Mouse (Mus musculus): ENCODE results near the gene Ctps2. TPM values are rescaled to one million over a fixed set of nuclear protein-coding genes. Genes with fewer than 3 reads are reported as not detected.
"Not testable (repeated sequence)": the region's sequence is repeated elsewhere in the genome, so short reads cannot be mapped to it uniquely, and the experiment has no call there.

Ctps2 gene
- 57.5 and 69.2 TPM in 2 replicates for polyA plus RNA-seq (2014; fragmentation: Nextera tagmentation; extraction: Ambion mirVana)

DNA sequence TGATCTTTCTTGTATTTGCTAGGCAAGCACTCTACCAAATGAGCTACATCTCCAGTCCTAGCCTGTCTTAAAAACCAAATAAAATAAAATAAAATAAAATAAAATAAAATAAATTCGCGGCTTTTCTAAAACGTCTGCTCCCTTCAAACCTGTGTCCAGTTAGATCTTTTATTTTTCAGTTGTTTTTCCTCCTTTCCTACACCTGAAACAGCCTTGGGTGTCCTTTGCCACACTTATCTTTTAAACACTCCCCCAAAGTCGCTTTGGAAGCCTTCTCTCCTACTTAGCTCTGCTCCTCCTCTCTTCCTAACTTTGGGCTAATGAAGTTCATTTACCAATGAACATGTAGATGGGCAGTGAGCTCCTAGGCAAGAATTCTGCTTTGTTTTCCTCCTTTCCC, at the start of gene Ctps2:
Gene Ctps2 (plus strand): TSS at position 301 of the 400 bp plus-strand sequence.
- Histone ChIP-seq H3K9ac (ENCODE audit: low read depth, low read length) (peak within 1 kb of the TSS; percentile 74), H3K36me3 (ENCODE audit: control insufficient read depth, insufficient read depth, low read length) (no peaks in the 10 kb centered on the region), H3K27ac (ENCODE audit: low read depth, low read length) (peak within 1 kb of the TSS; percentile 59), H3K27me3 (ENCODE audit: control insufficient read depth, insufficient read depth, low read length) (no peaks in the 10 kb centered on the region), H3K4me1 (ENCODE audit: control insufficient read depth, insufficient read depth, low read length) (no peaks in the 10 kb centered on the region), H3K4me3 (ENCODE audit: low read depth, low read length) (peak within 1 kb of the TSS; percentile 61), H3K9me3 (replicated peaks; ENCODE audit: control insufficient read depth, low read length) (no peaks in the 10 kb centered on the region), H3K4me2 (peak within 1 kb of the TSS; percentile 70)
- ATAC-seq (replicated peaks; ENCODE audit: insufficient number of reproducible peaks, low FRiP score, low TSS enrichment) = no peak
- WGBS (ENCODE audit: insufficient replicate concordance) = 15% methylated on average over 4 of the region's 4 CpGs

DNA sequence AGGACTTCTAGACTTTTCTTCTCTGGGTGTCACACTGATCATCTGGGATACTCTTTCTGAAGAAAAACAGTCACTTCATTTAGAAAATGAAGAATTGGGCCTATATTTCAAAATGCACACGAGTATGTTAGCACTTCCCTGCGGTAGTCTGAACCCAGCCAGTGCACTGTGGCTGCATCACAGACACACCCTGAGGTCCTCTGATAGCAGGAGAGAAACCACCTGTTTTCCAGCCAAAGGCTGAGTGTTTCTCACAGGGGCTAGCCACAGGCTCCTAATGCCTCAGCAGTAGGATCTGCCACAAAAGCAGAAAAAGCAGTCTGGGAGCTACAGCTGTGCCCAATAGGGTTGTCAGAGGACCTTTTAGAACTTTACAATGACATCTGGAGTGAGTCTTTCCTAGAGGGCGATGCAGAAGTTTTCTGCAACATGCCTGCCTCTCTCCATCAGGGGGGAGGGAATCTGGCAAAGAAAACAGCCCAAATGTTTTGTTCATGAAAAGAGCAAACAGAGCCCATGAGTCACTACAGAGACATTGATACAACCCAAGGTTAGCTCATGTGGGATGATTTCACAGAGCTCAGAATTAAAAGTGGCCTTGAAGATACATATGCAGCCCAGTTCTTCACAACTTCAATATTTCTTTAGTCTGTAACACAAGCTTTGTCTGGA, 32.6 kb upstream of the Ctps2 start:
- H3K36me3 ChIP-seq (ENCODE audit: control insufficient read depth, insufficient read depth, low read length) = no peaks in the 10 kb centered on the region
- no peak for ATAC-seq (replicated peaks; ENCODE audit: insufficient number of reproducible peaks, low FRiP score, low TSS enrichment)
- 70% methylated on average over 3 of the region's 3 CpGs for WGBS (ENCODE audit: insufficient replicate concordance)

DNA sequence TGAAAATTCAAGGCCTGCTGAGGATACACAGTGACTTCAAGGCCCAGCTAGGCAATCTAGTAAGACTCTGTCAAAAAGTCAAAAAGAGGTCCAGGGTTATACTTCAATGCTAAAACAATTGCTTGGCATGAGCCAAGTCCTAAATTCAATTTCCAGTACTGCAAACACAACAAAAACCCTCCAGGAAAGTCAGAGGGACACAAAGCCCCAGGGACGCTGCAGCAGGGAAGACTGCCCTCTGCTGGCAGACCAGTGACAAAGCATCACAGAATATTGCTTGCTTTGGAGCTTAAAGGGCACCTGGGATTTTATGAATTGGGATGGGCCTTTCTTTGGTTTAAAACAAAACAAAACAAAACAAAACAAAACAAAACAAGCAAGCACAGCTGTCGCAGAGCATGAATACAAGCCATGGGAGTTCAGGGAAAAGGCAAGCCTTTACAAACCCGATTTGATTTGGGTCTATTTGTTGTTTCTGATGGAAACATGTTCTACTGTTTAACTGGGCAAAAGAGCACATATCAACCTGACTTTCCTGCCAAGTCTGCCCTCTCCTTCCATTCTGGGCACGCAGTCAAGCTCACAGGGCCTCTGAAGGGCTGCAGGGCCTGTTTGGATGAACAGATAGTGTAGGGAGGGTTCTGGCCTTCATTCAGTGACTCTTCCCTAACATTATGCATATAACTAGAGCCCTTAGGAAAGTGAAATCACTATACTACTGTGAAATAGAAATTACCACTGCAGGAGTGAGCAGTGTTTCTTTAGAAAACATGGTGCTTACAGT, 29.1 kb upstream of the Ctps2 start:
- WGBS (ENCODE audit: insufficient replicate concordance) = 41% methylated on average over 4 of the region's 4 CpGs

More for the DNA sequence above, 32.6 kb upstream of the Ctps2 start:
- Histone ChIP-seq H3K9me3 (replicated peaks; ENCODE audit: control insufficient read depth, low read length) (no peaks in the 10 kb centered on the region), H3K27ac (ENCODE audit: low read depth, low read length) (no peak overlapping the region), H3K27me3 (ENCODE audit: control insufficient read depth, insufficient read depth, low read length) (no peaks in the 10 kb centered on the region), H3K4me3 (ENCODE audit: low read depth, low read length) (no peak overlapping the region), H3K4me2 (no peak overlapping the region), H3K9ac (ENCODE audit: low read depth, low read length) (no peak overlapping the region), H3K4me1 (ENCODE audit: control insufficient read depth, insufficient read depth, low read length) (no peaks in the 10 kb centered on the region)

DNA sequence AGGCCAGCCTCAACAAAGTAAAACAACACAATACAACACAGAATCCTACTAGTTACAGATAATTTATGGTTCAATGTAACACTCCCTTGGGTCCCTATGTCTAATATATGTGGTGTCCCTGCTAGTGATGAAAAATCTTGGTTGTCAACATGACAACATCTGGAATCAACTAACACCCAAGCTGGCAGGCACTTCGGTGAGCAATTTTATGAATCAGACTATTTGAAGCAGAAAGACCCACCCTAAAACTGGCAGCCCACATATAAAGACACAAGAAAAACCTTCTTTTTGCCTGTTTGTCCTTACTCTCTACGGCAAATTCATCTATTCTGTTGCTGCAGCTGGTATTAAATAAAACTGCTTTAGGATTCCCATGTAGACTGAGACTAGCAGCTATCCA, 27.3 kb upstream of the Ctps2 start:
- Histone ChIP-seq H3K27ac (ENCODE audit: low read depth, low read length) (no peak overlapping the region), H3K4me2 (no peak overlapping the region), H3K9me3 (replicated peaks; ENCODE audit: control insufficient read depth, low read length) (no peaks in the 10 kb centered on the region), H3K4me3 (ENCODE audit: low read depth, low read length) (no peak overlapping the region), H3K36me3 (ENCODE audit: control insufficient read depth, insufficient read depth, low read length) (no peaks in the 10 kb centered on the region), H3K27me3 (ENCODE audit: control insufficient read depth, insufficient read depth, low read length) (no peaks in the 10 kb centered on the region), H3K9ac (ENCODE audit: low read depth, low read length) (no peak overlapping the region), H3K4me1 (ENCODE audit: control insufficient read depth, insufficient read depth, low read length) (no peaks in the 10 kb centered on the region)
- ATAC-seq (replicated peaks; ENCODE audit: insufficient number of reproducible peaks, low FRiP score, low TSS enrichment) = no peak
- 87% methylated on average over 2 of the region's 2 CpGs for WGBS (ENCODE audit: insufficient replicate concordance)

More for the DNA sequence above, 29.1 kb upstream of the Ctps2 start:
- H3K4me1 ChIP-seq (ENCODE audit: control insufficient read depth, insufficient read depth, low read length) = no peaks in the 10 kb centered on the region
- no peaks in the 10 kb centered on the region for H3K9me3 ChIP-seq (replicated peaks; ENCODE audit: control insufficient read depth, low read length)
- no peak overlapping the region for H3K4me3 ChIP-seq (ENCODE audit: low read depth, low read length)
- no peak overlapping the region for H3K4me2 ChIP-seq
- H3K9ac ChIP-seq (ENCODE audit: low read depth, low read length) = no peak overlapping the region
- no peaks in the 10 kb centered on the region for H3K27me3 ChIP-seq (ENCODE audit: control insufficient read depth, insufficient read depth, low read length)
- no peak overlapping the region for H3K27ac ChIP-seq (ENCODE audit: low read depth, low read length)
- ATAC-seq (replicated peaks; ENCODE audit: insufficient number of reproducible peaks, low FRiP score, low TSS enrichment) = no peak
- no peaks in the 10 kb centered on the region for H3K36me3 ChIP-seq (ENCODE audit: control insufficient read depth, insufficient read depth, low read length)

DNA sequence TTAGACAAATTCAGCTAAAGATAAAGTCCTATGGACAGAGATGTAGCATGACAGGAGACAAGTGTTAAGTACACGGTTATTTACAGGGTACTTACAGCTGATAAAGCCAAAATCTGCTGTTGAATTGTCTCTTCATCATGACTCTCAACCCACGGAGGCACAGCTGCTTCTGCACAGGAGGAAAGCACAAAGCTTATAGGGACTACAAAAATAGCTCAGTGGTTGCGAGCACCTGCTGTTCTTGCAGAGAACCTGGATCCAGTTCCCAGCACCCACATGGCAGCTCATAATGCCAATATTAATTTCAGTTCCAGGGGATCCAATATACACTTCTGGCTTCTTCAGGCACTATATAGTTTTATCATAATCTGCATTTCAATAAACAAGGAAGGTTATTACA, 22.8 kb upstream of the Ctps2 start:
- no peak overlapping the region for H3K4me2 ChIP-seq
- 77% methylated on average over 3 of the region's 3 CpGs for WGBS (ENCODE audit: insufficient replicate concordance)
- H3K4me1 ChIP-seq (ENCODE audit: control insufficient read depth, insufficient read depth, low read length) = no peaks in the 10 kb centered on the region
- no peaks in the 10 kb centered on the region for H3K9me3 ChIP-seq (replicated peaks; ENCODE audit: control insufficient read depth, low read length)
- H3K27me3 ChIP-seq (ENCODE audit: control insufficient read depth, insufficient read depth, low read length) = no peaks in the 10 kb centered on the region
- H3K4me3 ChIP-seq (ENCODE audit: low read depth, low read length) = no peak overlapping the region
- no peak overlapping the region for H3K27ac ChIP-seq (ENCODE audit: low read depth, low read length)
- H3K9ac ChIP-seq (ENCODE audit: low read depth, low read length) = no peak overlapping the region
- no peak for ATAC-seq (replicated peaks; ENCODE audit: insufficient number of reproducible peaks, low FRiP score, low TSS enrichment)
- H3K36me3 ChIP-seq (ENCODE audit: control insufficient read depth, insufficient read depth, low read length) = no peaks in the 10 kb centered on the region

DNA sequence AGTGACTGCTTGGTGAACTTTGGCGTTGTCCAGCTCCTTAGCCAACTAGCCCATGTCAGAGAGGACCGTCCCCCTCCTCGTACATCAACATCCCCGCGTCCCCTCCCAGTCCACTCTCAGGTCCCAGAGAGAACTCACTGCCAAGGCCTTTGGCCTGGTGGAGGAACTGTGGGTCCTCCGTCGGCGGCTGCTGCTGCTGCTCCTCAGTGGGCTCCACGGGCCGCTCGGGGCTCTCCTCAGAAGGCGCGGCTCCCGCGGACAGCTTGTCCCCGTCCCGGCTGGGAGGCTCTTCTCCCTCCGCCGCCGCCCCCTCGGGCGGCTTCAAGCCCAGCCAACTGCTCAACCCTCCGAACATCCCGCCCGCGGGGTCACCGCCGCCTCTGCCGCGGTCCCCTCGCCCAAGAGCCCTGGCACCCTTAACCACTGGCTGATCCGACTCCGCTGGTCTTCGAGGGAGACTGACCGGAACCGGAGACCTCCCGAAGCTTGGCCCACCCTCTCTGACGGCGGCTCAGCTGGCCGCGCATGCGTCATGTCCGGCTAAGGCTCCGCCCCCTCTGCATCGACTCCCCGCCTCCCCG, 13.0 kb upstream of the Ctps2 start, which contains the start of gene Syap1:
Gene Syap1 (minus strand): TSS at position 517 of the 581 bp plus-strand sequence.
- peak within 1 kb of the TSS; percentile 76 for H3K4me3 ChIP-seq (ENCODE audit: low read depth, low read length)
- no peaks in the 10 kb centered on the region for H3K27me3 ChIP-seq (ENCODE audit: control insufficient read depth, insufficient read depth, low read length)
- H3K4me2 ChIP-seq = peak within 1 kb of the TSS; percentile 61
- peak; percentile 92 for ATAC-seq (replicated peaks; ENCODE audit: insufficient number of reproducible peaks, low FRiP score, low TSS enrichment)
- no peaks in the 10 kb centered on the region for H3K4me1 ChIP-seq (ENCODE audit: control insufficient read depth, insufficient read depth, low read length)
- H3K9me3 ChIP-seq (replicated peaks; ENCODE audit: control insufficient read depth, low read length) = no peaks in the 10 kb centered on the region
- WGBS (ENCODE audit: insufficient replicate concordance) = 18% methylated on average over 42 of the region's 47 CpGs
- peak within 1 kb of the TSS; percentile 78 for H3K9ac ChIP-seq (ENCODE audit: low read depth, low read length)
- H3K36me3 ChIP-seq (ENCODE audit: control insufficient read depth, insufficient read depth, low read length) = no peaks in the 10 kb centered on the region
- H3K27ac ChIP-seq (ENCODE audit: low read depth, low read length) = 0 out of 2 replicates have a peak within 1 kb of the TSS, but pooled peaks have one; percentile 22

DNA sequence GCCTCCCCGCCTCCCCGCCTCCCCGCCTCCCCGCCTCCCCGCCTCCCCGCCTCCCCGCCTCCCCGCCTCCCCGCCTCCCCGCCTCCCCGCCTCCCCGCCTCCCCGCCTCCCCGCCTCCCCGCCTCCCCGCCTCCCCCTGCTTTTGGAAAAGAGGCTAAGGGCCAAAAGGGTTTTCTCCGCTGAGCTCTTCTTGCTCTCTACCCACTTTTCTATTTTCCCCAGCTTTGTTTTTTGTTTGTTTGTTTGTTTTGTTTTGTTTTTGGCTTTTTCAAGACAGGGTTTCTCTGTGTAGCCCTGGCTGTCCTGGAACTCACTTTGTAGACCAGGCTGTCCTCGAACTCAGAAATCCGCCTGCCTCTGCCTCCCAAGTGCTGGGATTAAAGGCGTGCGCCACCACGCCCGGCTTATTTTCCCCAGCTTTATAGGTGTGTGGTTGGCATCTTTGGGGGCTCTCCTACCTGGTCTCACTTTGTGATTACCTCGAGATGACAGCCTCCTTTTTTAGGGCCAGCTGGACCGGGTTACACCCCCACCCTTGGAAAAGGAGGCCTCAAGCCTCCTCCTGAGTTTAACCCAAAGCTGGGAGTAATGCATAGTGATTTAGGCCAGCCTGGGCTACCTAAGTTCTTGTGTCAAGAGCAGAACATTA, 12.3 kb upstream of the Ctps2 start:
- 73% methylated on average over 9 of the region's 25 CpGs for WGBS (ENCODE audit: insufficient replicate concordance)
- not testable (repeated sequence) for ATAC-seq (replicated peaks; ENCODE audit: insufficient number of reproducible peaks, low FRiP score, low TSS enrichment)

DNA sequence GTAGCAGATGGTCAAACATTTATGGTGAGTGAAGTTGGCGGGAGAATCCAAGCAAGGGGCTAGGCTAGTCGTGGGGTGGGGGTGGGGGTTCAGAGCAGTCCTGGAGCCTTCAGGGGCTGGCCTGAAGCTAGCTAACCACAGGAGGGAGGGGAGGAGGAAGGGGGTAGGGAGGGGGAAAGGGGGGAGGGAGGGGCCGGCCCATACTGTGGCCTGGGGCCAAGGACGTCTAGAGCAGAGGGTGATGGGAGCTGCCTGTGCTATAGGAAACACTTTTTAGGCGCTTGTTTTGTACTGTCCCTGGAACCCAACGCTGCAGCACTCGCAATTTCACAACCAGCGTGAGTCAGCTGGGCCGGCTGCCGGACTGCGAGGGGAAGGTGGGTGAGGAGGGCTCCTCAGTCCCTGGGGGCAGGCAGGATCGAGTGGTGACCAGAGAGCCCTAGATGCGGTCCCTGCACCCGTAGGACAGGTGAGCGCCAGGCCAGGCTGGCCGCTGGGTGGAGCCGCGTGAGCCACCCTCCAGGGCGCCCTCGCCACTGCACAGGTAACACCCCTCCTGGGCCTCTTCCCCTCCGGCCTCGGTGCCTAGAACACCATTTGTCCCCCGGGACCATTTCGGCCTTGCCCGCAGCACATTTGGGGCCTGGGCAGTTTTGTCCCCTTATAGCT, 467 bp downstream of the Ctps2 start:
- Histone ChIP-seq H3K27ac (ENCODE audit: low read depth, low read length) (peak overlapping the region; percentile 59), H3K4me1 (ENCODE audit: control insufficient read depth, insufficient read depth, low read length) (no peaks in the 10 kb centered on the region), H3K4me3 (ENCODE audit: low read depth, low read length) (peak overlapping the region; percentile 61), H3K4me2 (peak overlapping the region; percentile 70), H3K9me3 (replicated peaks; ENCODE audit: control insufficient read depth, low read length) (no peaks in the 10 kb centered on the region), H3K9ac (ENCODE audit: low read depth, low read length) (peak overlapping the region; percentile 74), H3K36me3 (ENCODE audit: control insufficient read depth, insufficient read depth, low read length) (no peaks in the 10 kb centered on the region), H3K27me3 (ENCODE audit: control insufficient read depth, insufficient read depth, low read length) (no peaks in the 10 kb centered on the region)
- ATAC-seq (replicated peaks; ENCODE audit: insufficient number of reproducible peaks, low FRiP score, low TSS enrichment) = peak; percentile 80
- WGBS (ENCODE audit: insufficient replicate concordance) = 18% methylated on average over 23 of the region's 25 CpGs

More for the DNA sequence above, 12.3 kb upstream of the Ctps2 start:
- H3K9me3 ChIP-seq (replicated peaks; ENCODE audit: control insufficient read depth, low read length); H3K4me2 ChIP-seq; H3K9ac ChIP-seq (ENCODE audit: low read depth, low read length); H3K27ac ChIP-seq (ENCODE audit: low read depth, low read length); H3K4me3 ChIP-seq (ENCODE audit: low read depth, low read length); H3K36me3 ChIP-seq (ENCODE audit: control insufficient read depth, insufficient read depth, low read length); H3K4me1 ChIP-seq (ENCODE audit: control insufficient read depth, insufficient read depth, low read length); H3K27me3 ChIP-seq (ENCODE audit: control insufficient read depth, insufficient read depth, low read length): not testable (repeated sequence)

All from heart, embryonic 11.5 days (tissue).